Mouse (Mus musculus) testis, adult 2 months (tissue): ENCODE measurements at regions not wholly inside any gene's neighbourhood (a gene's known extent, or its start where the extent isn't known, plus 50 kb on each side); places are given as distances from the start of the nearest gene placed in this dataset.

Source experiments
- H3K27ac ChIP-seq: fragments of 200-500 bp; 2 replicates; pipeline ENCODE4 v1.5.1; 2012; ENCODE audit warnings: low read depth, low read length; ENCODE audit not compliant: control insufficient read depth, insufficient read depth
- H3K27me3 ChIP-seq: fragments of 200-500 bp; 2 replicates; pipeline ENCODE4 v1.6.1; 2012; ENCODE audit warnings: mild to moderate bottlenecking, low read length, moderate library complexity; ENCODE audit not compliant: control insufficient read depth, insufficient read depth
- H3K36me3 ChIP-seq: fragments of 200-500 bp; 2 replicates; pipeline ENCODE4 v1.6.1; 2012; ENCODE audit warnings: mild to moderate bottlenecking, low read length; ENCODE audit not compliant: control insufficient read depth, insufficient read depth
- H3K4me1 ChIP-seq: fragments of 200-500 bp; 2 replicates; pipeline ENCODE4 v1.6.1; 2012; ENCODE audit warnings: low read length; ENCODE audit not compliant: control insufficient read depth, insufficient read depth
- H3K4me3 ChIP-seq: fragments of 200-500 bp; 2 replicates; pipeline ENCODE4 v1.5.1; 2012; ENCODE audit warnings: low read depth, mild to moderate bottlenecking, low read length, moderate library complexity, mixed read lengths; ENCODE audit not compliant: control insufficient read depth
- CTCF ChIP-seq: fragments of 200-500 bp; IDR thresholded peaks from 2 replicates; pipeline ENCODE4 v1.5.1; 2012; ENCODE audit warnings: low read depth, mild to moderate bottlenecking, inconsistent platforms, low read length, moderate library complexity; ENCODE audit not compliant: control insufficient read depth, insufficient read depth, insufficient replicate concordance
- POLR2A ChIP-seq: fragments of 200-500 bp; IDR thresholded peaks from 2 replicates; pipeline ENCODE4 v1.6.1; 2012; ENCODE audit warnings: low read depth, mild to moderate bottlenecking, inconsistent platforms, low read length, moderate library complexity; ENCODE audit not compliant: control insufficient read depth

GRCm38 (mm10) chr1:137010240-137010926 is 50.1 kb upstream of the Nr5a2 start:
- Histone ChIP-seq H3K4me1 (no peaks in the 10 kb centered on the region; the same call in 1 of the 2 replicates), H3K27ac (no peak overlapping the region), H3K4me3 (no peak overlapping the region), H3K27me3 (no peaks in the 10 kb centered on the region), H3K36me3 (no peaks in the 10 kb centered on the region)
- TF ChIP-seq POLR2A (no peak), CTCF (no peak)
